Mouse (Mus musculus) midbrain, embryonic 15.5 days (tissue): ENCODE data around the gene Csf2. TPM values are rescaled to one million over a fixed set of nuclear protein-coding genes. Genes with fewer than 3 reads are reported as not detected.

Source experiments
- ATAC-seq: fragments of 200-750 bp; cut with Nextera tagmentation; replicated peaks from 2 replicates; pipeline ENCODE4 v1.8.0; 2017; ENCODE audit warnings: moderate TSS enrichment
- H3K27ac ChIP-seq: fragments of 300-500 bp; sonication (generic); 2 replicates; pipeline ENCODE4 v1.5.1; 2015; ENCODE audit warnings: mild to moderate bottlenecking, inconsistent platforms
- H3K27me3 ChIP-seq: fragments of 300-500 bp; sonication (generic); replicated peaks from 2 replicates; pipeline ENCODE4 v1.6.1; 2015; ENCODE audit warnings: inconsistent platforms
- H3K36me3 ChIP-seq: fragments of 300-500 bp; sonication (generic); replicated peaks from 2 replicates; pipeline ENCODE4 v1.6.1; 2015; ENCODE audit warnings: inconsistent platforms
- H3K4me1 ChIP-seq: fragments of 300-500 bp; sonication (generic); 2 replicates; pipeline ENCODE4 v1.6.1; 2015; ENCODE audit warnings: inconsistent platforms
- H3K4me2 ChIP-seq: fragments of 300-500 bp; sonication (generic); 2 replicates; pipeline ENCODE4 v1.6.1; 2015; ENCODE audit warnings: inconsistent platforms, mild to moderate bottlenecking, moderate library complexity
- H3K4me3 ChIP-seq: fragments of 300-500 bp; sonication (generic); 2 replicates; pipeline ENCODE4 v1.5.1; 2015; ENCODE audit warnings: mild to moderate bottlenecking, inconsistent platforms
- H3K9ac ChIP-seq: fragments of 300-500 bp; sonication (generic); 2 replicates; pipeline ENCODE4 v1.6.1; 2015; ENCODE audit warnings: mild to moderate bottlenecking, inconsistent platforms
- H3K9me3 ChIP-seq: fragments of 300-500 bp; sonication (generic); 2 replicates; pipeline ENCODE4 v1.6.1; 2016; ENCODE audit warnings: inconsistent platforms
- WGBS: fragments of 180-500 bp; shearing (Covaris S2); methylation state at CpG from one replicate; pipeline ENCODE4 v1.1.7; 2015; ENCODE audit warnings: mixed read lengths; 5-methylcytosine and 5-hydroxymethylcytosine counted together
- polyA plus RNA-seq: library from polyadenylated mRNA; unstranded; fragments of >200 nt; fragmentation: Nextera tagmentation; extraction: Ambion mirVana; gene quantifications from 2 replicates; pipeline ENCODE4 v1.2.1, GENCODE M21; 2015

The Csf2 gene
- polyA plus RNA-seq, 1 experiment from 2014 or later: not detected

- Histone ChIP-seq H3K9ac (no peak overlapping the region), H3K27me3 (no peaks in the 10 kb centered on the region), H3K9me3 (no peaks in the 10 kb centered on the region), H3K27ac (no peak overlapping the region), H3K36me3 (no peaks in the 10 kb centered on the region), H3K4me1 (no peaks in the 10 kb centered on the region), H3K4me3 (no peak overlapping the region), H3K4me2 (no peak overlapping the region)
- ATAC-seq: no peak
- 72% methylated on average over 6 of the region's 6 CpGs for WGBS
Measured at GRCm38 (mm10) chr11:54219903-54220740, 29.3 kb downstream of the Csf2 start.

GRCm38 (mm10) chr11:54219191-54219590, 30.3 kb downstream of the Csf2 start:
- ATAC-seq: no peak
- no peak overlapping the region for H3K9ac ChIP-seq
- H3K4me1 ChIP-seq: no peaks in the 10 kb centered on the region
- no peaks in the 10 kb centered on the region for H3K27me3 ChIP-seq
- H3K27ac ChIP-seq: no peak overlapping the region
- H3K9me3 ChIP-seq: no peaks in the 10 kb centered on the region
- WGBS: 97% methylated on average over 1 of the region's 1 CpGs
- no peak overlapping the region for H3K4me3 ChIP-seq
- no peaks in the 10 kb centered on the region for H3K36me3 ChIP-seq
- no peak overlapping the region for H3K4me2 ChIP-seq

- no peaks in the 10 kb centered on the region for H3K36me3 ChIP-seq
- WGBS: 64% methylated on average over 7 of the region's 7 CpGs
- ATAC-seq: no peak
- no peaks in the 10 kb centered on the region for H3K27me3 ChIP-seq
- no peaks in the 10 kb centered on the region for H3K4me1 ChIP-seq
- no peak overlapping the region for H3K27ac ChIP-seq
- no peak overlapping the region for H3K9ac ChIP-seq
- H3K4me2 ChIP-seq: no peak overlapping the region
- no peak overlapping the region for H3K4me3 ChIP-seq
- no peaks in the 10 kb centered on the region for H3K9me3 ChIP-seq
Measured at GRCm38 (mm10) chr11:54217384-54217783, 32.1 kb downstream of the Csf2 start.

- WGBS: 86% methylated on average over 6 of the region's 6 CpGs
- H3K4me3 ChIP-seq: no peak overlapping the region
- H3K4me2 ChIP-seq: no peak overlapping the region
- no peaks in the 10 kb centered on the region for H3K27me3 ChIP-seq
- no peaks in the 10 kb centered on the region for H3K4me1 ChIP-seq
- no peak for ATAC-seq
- H3K27ac ChIP-seq: no peak overlapping the region
- H3K9me3 ChIP-seq: no peaks in the 10 kb centered on the region
- no peak overlapping the region for H3K9ac ChIP-seq
- H3K36me3 ChIP-seq: no peaks in the 10 kb centered on the region
Measured at GRCm38 (mm10) chr11:54216091-54216490, 33.4 kb downstream of the Csf2 start.

GRCm38 (mm10) chr11:54214499-54215443, 34.7 kb downstream of the Csf2 start:
- H3K27ac ChIP-seq: no peak overlapping the region
- H3K9ac ChIP-seq: no peak overlapping the region
- no peaks in the 10 kb centered on the region for H3K9me3 ChIP-seq
- no peaks in the 10 kb centered on the region for H3K4me1 ChIP-seq
- no peak for ATAC-seq
- no peaks in the 10 kb centered on the region for H3K27me3 ChIP-seq
- H3K36me3 ChIP-seq: no peaks in the 10 kb centered on the region
- WGBS: 84% methylated on average over 9 of the region's 9 CpGs
- H3K4me3 ChIP-seq: no peak overlapping the region
- no peak overlapping the region for H3K4me2 ChIP-seq

GRCm38 (mm10) chr11:54213631-54214030, 35.8 kb downstream of the Csf2 start:
- Histone ChIP-seq H3K4me3 (no peak overlapping the region), H3K27me3 (no peaks in the 10 kb centered on the region), H3K27ac (no peak overlapping the region), H3K4me1 (no peaks in the 10 kb centered on the region), H3K36me3 (no peaks in the 10 kb centered on the region), H3K9me3 (no peaks in the 10 kb centered on the region), H3K9ac (no peak overlapping the region), H3K4me2 (no peak overlapping the region)
- no peak for ATAC-seq
- WGBS: 89% methylated on average over 5 of the region's 5 CpGs

GRCm38 (mm10) chr11:54206993-54207392, 42.5 kb downstream of the Csf2 start:
- Histone ChIP-seq H3K4me1 (no peaks in the 10 kb centered on the region), H3K27me3 (no peaks in the 10 kb centered on the region), H3K27ac (no peak overlapping the region), H3K9me3 (no peaks in the 10 kb centered on the region), H3K9ac (no peak overlapping the region), H3K36me3 (no peaks in the 10 kb centered on the region), H3K4me2 (no peak overlapping the region), H3K4me3 (no peak overlapping the region)
- ATAC-seq: no peak
- WGBS: 81% methylated on average over 5 of the region's 5 CpGs

GRCm38 (mm10) chr11:54205366-54205765, 44.1 kb downstream of the Csf2 start:
- no peak overlapping the region for H3K4me3 ChIP-seq
- no peak overlapping the region for H3K27ac ChIP-seq
- H3K9ac ChIP-seq: no peak overlapping the region
- H3K9me3 ChIP-seq: no peaks in the 10 kb centered on the region
- H3K36me3 ChIP-seq: no peaks in the 10 kb centered on the region
- H3K4me2 ChIP-seq: no peak overlapping the region
- H3K27me3 ChIP-seq: no peaks in the 10 kb centered on the region
- H3K4me1 ChIP-seq: no peaks in the 10 kb centered on the region
- no peak for ATAC-seq
- 84% methylated on average over 6 of the region's 6 CpGs for WGBS

GRCm38 (mm10) chr11:54204781-54205180, 44.7 kb downstream of the Csf2 start:
- Histone ChIP-seq H3K27me3 (no peaks in the 10 kb centered on the region), H3K36me3 (no peaks in the 10 kb centered on the region), H3K9ac (no peak overlapping the region), H3K4me2 (no peak overlapping the region), H3K4me3 (no peak overlapping the region), H3K4me1 (no peaks in the 10 kb centered on the region), H3K9me3 (no peaks in the 10 kb centered on the region), H3K27ac (no peak overlapping the region)
- no peak for ATAC-seq
- 89% methylated on average over 2 of the region's 2 CpGs for WGBS

GRCm38 (mm10) chr11:54203162-54203561, 46.3 kb downstream of the Csf2 start:
- H3K9ac ChIP-seq: no peak overlapping the region
- H3K36me3 ChIP-seq: no peaks in the 10 kb centered on the region
- no peaks in the 10 kb centered on the region for H3K9me3 ChIP-seq
- H3K27me3 ChIP-seq: no peaks in the 10 kb centered on the region
- 90% methylated on average over 2 of the region's 2 CpGs for WGBS
- no peak for ATAC-seq
- H3K4me1 ChIP-seq: no peaks in the 10 kb centered on the region
- no peak overlapping the region for H3K27ac ChIP-seq
- no peak overlapping the region for H3K4me3 ChIP-seq
- no peak overlapping the region for H3K4me2 ChIP-seq

- Histone ChIP-seq H3K4me2 (no peak overlapping the region), H3K4me3 (no peak overlapping the region), H3K4me1 (no peaks in the 10 kb centered on the region), H3K27me3 (no peaks in the 10 kb centered on the region), H3K36me3 (no peaks in the 10 kb centered on the region), H3K9ac (no peak overlapping the region), H3K9me3 (no peaks in the 10 kb centered on the region), H3K27ac (no peak overlapping the region)
- no peak for ATAC-seq
- WGBS: 82% methylated on average over 3 of the region's 3 CpGs
Measured at GRCm38 (mm10) chr11:54201881-54202685, 47.4 kb downstream of the Csf2 start.

GRCm38 (mm10) chr11:54201287-54201773, 48.1 kb downstream of the Csf2 start:
- Histone ChIP-seq H3K9me3 (no peaks in the 10 kb centered on the region), H3K9ac (no peak overlapping the region), H3K4me1 (no peaks in the 10 kb centered on the region), H3K27ac (no peak overlapping the region), H3K4me2 (no peak overlapping the region), H3K36me3 (no peaks in the 10 kb centered on the region), H3K4me3 (no peak overlapping the region), H3K27me3 (no peaks in the 10 kb centered on the region)
- ATAC-seq: no peak
- WGBS: 87% methylated on average over 5 of the region's 5 CpGs
